In the genomic region with DNA sequence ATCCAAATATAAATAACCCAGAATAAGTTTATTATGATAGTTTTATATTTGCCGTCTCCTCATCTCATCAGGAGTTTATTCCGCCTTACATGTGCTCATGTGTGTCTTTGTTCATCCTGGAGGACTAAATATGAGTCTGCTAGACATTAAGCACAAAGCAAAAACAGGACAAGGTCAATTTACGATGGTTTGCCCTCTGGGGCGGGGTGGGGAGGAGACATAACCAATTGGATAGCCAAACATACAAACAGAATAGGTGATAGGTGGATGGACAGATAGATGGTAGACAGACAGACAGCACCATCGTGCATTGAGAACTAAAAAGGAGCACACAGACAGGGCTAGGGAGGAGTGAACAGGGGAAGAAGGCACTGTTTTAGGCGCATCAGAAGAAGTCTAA, we compare ENCODE assay signal across 22 mouse cellular contexts. TPM values are rescaled to one million over a fixed set of nuclear protein-coding genes. Genes with fewer than 3 reads are reported as not detected.
DNase-seq lines count a peak whose midpoint lies in the region; ATAC-seq and TF ChIP-seq lines count a peak whose summit lies in the region.
"Had no signal": no experiment of that assay in that cellular context is flagged by ENCODE, and none has a peak within 500 bp of the region (broad histone marks: within the 10 kb centered on the region; RNA-seq: fewer than 3 reads in every experiment).

No protein-coding gene starts in this region.

- no peak for TF ChIP-seq CTCF in layer of hippocampus, adult 2 months (conservative IDR thresholded peaks at IDR 0.05)

- no peaks in the 10 kb centered on the region for H3K9me3 ChIP-seq in heart, embryonic 13.5 days
- no peaks in the 10 kb centered on the region for H3K9me3 ChIP-seq in midbrain, embryonic 15.5 days
- no peaks in the 10 kb centered on the region for H3K9me3 ChIP-seq in midbrain, embryonic 14.5 days (ENCODE audit: control insufficient read depth, low read length)
- H3K9me3 ChIP-seq: embryonic facial prominence, embryonic 15.5 days; forebrain, embryonic 15.5 days; hindbrain, embryonic 13.5 days; kidney, embryonic 15.5 days; limb, embryonic 15.5 days; midbrain, embryonic 12.5 days; neural tube, embryonic 15.5 days had no signal

- no peak overlapping the region; the same call in 1 of the 2 replicates for H3K4me2 ChIP-seq in heart, embryonic 13.5 days
- H3K4me2 ChIP-seq in midbrain, embryonic 15.5 days, result no peak overlapping the region
- no peak overlapping the region for H3K4me2 ChIP-seq in midbrain, embryonic 14.5 days (ENCODE audit: low read length)
- H3K4me2 ChIP-seq: embryonic facial prominence, embryonic 15.5 days; forebrain, embryonic 15.5 days; hindbrain, embryonic 13.5 days; kidney, embryonic 15.5 days; limb, embryonic 15.5 days; midbrain, embryonic 12.5 days; neural tube, embryonic 15.5 days had no signal

- H3K27ac ChIP-seq in heart, embryonic 13.5 days (replicated peaks), result peak overlapping the region; percentile 99
- peak overlapping the region; percentile 90 for H3K27ac ChIP-seq in layer of hippocampus, adult 2 months
- 0 out of 2 replicates have a peak overlapping the region, but pooled peaks have one; percentile 15 for H3K27ac ChIP-seq in midbrain, embryonic 15.5 days
- no peak overlapping the region for H3K27ac ChIP-seq in midbrain, embryonic 14.5 days (replicated peaks; ENCODE audit: low read depth, low read length)
- H3K27ac ChIP-seq: embryonic facial prominence, embryonic 15.5 days; forebrain, embryonic 15.5 days; hindbrain, embryonic 13.5 days; kidney, embryonic 15.5 days; limb, embryonic 15.5 days; midbrain, embryonic 12.5 days; neural tube, embryonic 15.5 days had no signal

- WGBS in heart, embryonic 13.5 days, result 73% methylated on average over 6 of the region's 6 CpGs
- WGBS in midbrain, embryonic 15.5 days, result 91% methylated on average over 6 of the region's 6 CpGs
- 91% methylated on average over 6 of the region's 6 CpGs for WGBS in midbrain, embryonic 14.5 days

- H3K27me3 ChIP-seq in heart, embryonic 13.5 days (replicated peaks), result no peaks in the 10 kb centered on the region
- H3K27me3 ChIP-seq in midbrain, embryonic 15.5 days (replicated peaks), result no peaks in the 10 kb centered on the region
- no peaks in the 10 kb centered on the region for H3K27me3 ChIP-seq in midbrain, embryonic 14.5 days (ENCODE audit: control insufficient read depth, insufficient read depth, low read length)
- H3K27me3 ChIP-seq: embryonic facial prominence, embryonic 15.5 days; forebrain, embryonic 15.5 days; kidney, embryonic 15.5 days; limb, embryonic 15.5 days; neural tube, embryonic 15.5 days had no signal

- no peak for ATAC-seq in heart, embryonic 13.5 days (ENCODE audit: extremely low read depth, insufficient number of reproducible peaks, low FRiP score, low TSS enrichment)
- no peak for ATAC-seq in midbrain, embryonic 15.5 days (replicated peaks)
- no peak for ATAC-seq in midbrain, embryonic 14.5 days (ENCODE audit: low FRiP score, low TSS enrichment)
- ATAC-seq: forebrain, embryonic 15.5 days had no signal

- H3K36me3 ChIP-seq in heart, embryonic 13.5 days, result no peaks in the 10 kb centered on the region
- no peaks in the 10 kb centered on the region for H3K36me3 ChIP-seq in midbrain, embryonic 15.5 days (replicated peaks)
- no peaks in the 10 kb centered on the region for H3K36me3 ChIP-seq in midbrain, embryonic 14.5 days (ENCODE audit: control insufficient read depth, insufficient read depth, low read length)
- H3K36me3 ChIP-seq: embryonic facial prominence, embryonic 15.5 days; forebrain, embryonic 15.5 days; hindbrain, embryonic 13.5 days; kidney, embryonic 15.5 days; limb, embryonic 15.5 days; midbrain, embryonic 12.5 days; neural tube, embryonic 15.5 days had no signal

- no peak overlapping the region for H3K4me3 ChIP-seq in heart, embryonic 13.5 days
- no peak overlapping the region for H3K4me3 ChIP-seq in layer of hippocampus, adult 2 months
- no peak overlapping the region for H3K4me3 ChIP-seq in midbrain, embryonic 15.5 days
- H3K4me3 ChIP-seq in midbrain, embryonic 14.5 days (replicated peaks; ENCODE audit: low read depth, low read length), result no peak overlapping the region
- H3K4me3 ChIP-seq: embryonic facial prominence, embryonic 15.5 days; forebrain, embryonic 15.5 days; hindbrain, embryonic 13.5 days; kidney, embryonic 15.5 days; limb, embryonic 15.5 days; midbrain, embryonic 12.5 days; myocyte; neural tube, embryonic 15.5 days had no signal

- peaks cover 82% of the 10 kb centered on the region for H3K4me1 ChIP-seq in heart, embryonic 13.5 days
- peaks cover 42% of the 10 kb centered on the region for H3K4me1 ChIP-seq in midbrain, embryonic 15.5 days
- peaks cover 26% of the 10 kb centered on the region for H3K4me1 ChIP-seq in midbrain, embryonic 14.5 days (ENCODE audit: control insufficient read depth, insufficient read depth, low read length)

- no peak for DNase-seq in heart, postnatal 4 days
- DNase-seq in layer of hippocampus, adult 2 months (ENCODE audit: low spot score in 2 of 2), result no peak
- DNase-seq in layer of hippocampus, postnatal 36 days, result no peak
- no peak for DNase-seq in midbrain, embryonic 14.5 days
- DNase-seq: adrenal gland, adult 2 months; cerebellum, adult 11 months; cerebellum, adult 9-11 months; gastrocnemius, postnatal 10 days; left cerebral cortex, postnatal 4 days; right cerebral cortex, adult 18-20 months; right cerebral cortex, postnatal 4 days; thymus, postnatal 14 days had no signal

- H3K9ac ChIP-seq in heart, embryonic 13.5 days, result no peak overlapping the region
- no peak overlapping the region for H3K9ac ChIP-seq in midbrain, embryonic 15.5 days
- no peak overlapping the region for H3K9ac ChIP-seq in midbrain, embryonic 14.5 days (replicated peaks; ENCODE audit: low read length)
- H3K9ac ChIP-seq: embryonic facial prominence, embryonic 15.5 days; forebrain, embryonic 15.5 days; hindbrain, embryonic 13.5 days; kidney, embryonic 15.5 days; limb, embryonic 15.5 days; midbrain, embryonic 12.5 days; neural tube, embryonic 15.5 days had no signal

RNA-seq across cellular contexts. Expression of a gene that starts 3.4 kb away (rescaled TPM):
- 156 and 170 TPM in 2 replicates for polyA plus RNA-seq in heart, embryonic 13.5 days (2015; fragmentation: Nextera tagmentation; extraction: Ambion mirVana)
- total RNA-seq in heart, postnatal 4 days (2021), result 100 to 1,000 TPM; 228 to 229 TPM
- 10 to 100 TPM; 17.1 to 27.7 TPM for total RNA-seq in layer of hippocampus, adult 2 months (2021)
- total RNA-seq in layer of hippocampus, postnatal 36 days (2021), result 10 to 100 TPM; 27.4 to 32.7 TPM
- polyA plus RNA-seq in midbrain, embryonic 15.5 days (2015; fragmentation: Nextera tagmentation; extraction: Ambion mirVana), result 7.3 and 8.4 TPM in 2 replicates
- 4.9 and 6.9 TPM in 2 replicates for polyA plus RNA-seq in midbrain, embryonic 14.5 days (2014; fragmentation: Nextera tagmentation; extraction: Ambion mirVana)

Comparison
In these comparisons a context has a peak if more than half of its experiments do, and no peak if none do; other contexts are left out.
1. RNA of a gene that starts 3.4 kb away (total RNA-seq): 228 to 229 TPM in heart, postnatal 4 days; 27.4 to 32.7 TPM in layer of hippocampus, postnatal 36 days and 17.1 to 27.7 TPM in layer of hippocampus, adult 2 months; every median in the first group is over 4 times any median in the second.